Mouse (Mus musculus): ENCODE data around the gene Itpkc.

- TF ChIP-seq ZNF384 (IDR thresholded peaks at IDR 0.05; ENCODE audit: low read depth, low read length) (no peak), MAFK (IDR thresholded peaks at IDR 0.05; ENCODE audit: insufficient read depth, low read depth, low read length) (no peak)
Measured at GRCm38 (mm10) chr7:27224877-27225575, 3.4 kb downstream of the Itpkc start.
